Mouse (Mus musculus) lung, adult 2 months (tissue): ENCODE data around the gene Dock1. TPM values are rescaled to one million over a fixed set of nuclear protein-coding genes. Genes with fewer than 3 reads are reported as not detected.

ENCODE experiments used
- DNase-seq: peaks from one replicate; pipeline ENCODE4 v3.0.0; 2022
- H3K4me1 ChIP-seq: fragments of 200-500 bp; 2 replicates; pipeline ENCODE4 v1.6.1; 2011; ENCODE audit warnings: low read length; ENCODE audit not compliant: control insufficient read depth, insufficient read depth
- H3K4me3 ChIP-seq: fragments of 200-500 bp; replicated peaks from 2 replicates; pipeline ENCODE3; 2011; ENCODE audit warnings: low read depth, mild to moderate bottlenecking, control low read depth, low read length; ENCODE audit errors: extremely low read depth
- CTCF ChIP-seq: fragments of 200-500 bp; IDR thresholded peaks from 2 replicates; pipeline ENCODE4 v1.5.1; 2011; ENCODE audit warnings: mild to moderate bottlenecking, low read length, control low read depth; ENCODE audit not compliant: insufficient read depth
- POLR2A ChIP-seq: fragments of 200-500 bp; IDR thresholded peaks from 2 replicates; pipeline ENCODE4 v1.6.1; 2011; ENCODE audit warnings: low read depth, mild to moderate bottlenecking, control low read depth, low read length, borderline replicate concordance; ENCODE audit errors: extremely low read depth
- WGBS: fragments of 180-500 bp; shearing (Covaris S2); methylation state at CpG from one replicate; pipeline ENCODE4 v1.1.7; 2018; 5-methylcytosine and 5-hydroxymethylcytosine counted together
- polyA plus RNA-seq: library from polyadenylated mRNA; depleted of rRNA; stranded (reverse); fragments of >200 nt; gene quantifications from 2 replicates; pipeline ENCODE4 v1.2.3, GENCODE M21; 2012

Gene Dock1
- polyA plus RNA-seq, 1 experiment = 18.7 TPM

DNA sequence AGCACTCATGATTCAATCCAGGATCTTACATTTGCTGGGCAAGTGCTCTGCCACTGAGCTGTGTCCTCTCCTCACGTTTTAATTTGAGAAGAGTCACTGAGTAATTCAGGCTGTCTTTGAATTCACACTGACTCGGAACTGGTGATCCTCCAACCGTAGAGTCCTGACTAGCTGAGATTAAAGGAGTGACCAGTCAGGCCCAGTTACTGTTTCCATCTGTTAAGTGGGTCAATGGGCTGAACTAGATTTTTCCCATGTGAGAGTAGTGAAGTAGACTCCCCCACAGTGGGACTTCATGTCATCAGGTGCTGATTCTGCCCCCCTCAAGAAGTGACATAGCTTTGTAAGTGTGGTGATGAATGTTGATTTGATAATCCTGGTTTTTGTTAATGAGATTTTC, 49.0 kb downstream of the Dock1 start:
- no peak for DNase-seq
- H3K4me3 ChIP-seq = no peak overlapping the region
- H3K4me1 ChIP-seq = no peaks in the 10 kb centered on the region
- TF ChIP-seq POLR2A = no peak
- no peak for TF ChIP-seq CTCF
- 82% methylated on average over 3 of the region's 3 CpGs for WGBS

DNA sequence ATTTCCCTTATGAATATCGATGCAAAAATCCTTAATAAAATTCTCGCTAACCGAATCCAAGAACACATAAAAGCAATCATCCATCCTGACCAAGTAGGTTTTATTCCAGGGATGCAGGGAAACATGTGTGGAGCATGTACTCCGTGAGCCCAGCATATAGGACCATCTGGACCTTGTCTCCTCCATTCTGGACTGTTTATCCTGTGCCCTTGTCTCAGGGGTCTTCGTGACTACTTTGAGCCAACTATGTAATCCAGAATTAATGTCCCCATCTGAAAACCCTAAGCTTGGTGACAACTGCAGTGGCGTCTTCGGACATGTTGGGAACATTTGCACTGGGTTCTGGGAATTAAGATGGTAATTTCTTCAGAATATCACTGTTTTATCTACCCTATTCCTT, 51.9 kb downstream of the Dock1 start:
- Histone ChIP-seq H3K4me1 (no peaks in the 10 kb centered on the region), H3K4me3 (no peak overlapping the region)
- no peak for DNase-seq
- 93% methylated on average over 7 of the region's 7 CpGs for WGBS
- TF ChIP-seq POLR2A (no peak), CTCF (no peak)

DNA sequence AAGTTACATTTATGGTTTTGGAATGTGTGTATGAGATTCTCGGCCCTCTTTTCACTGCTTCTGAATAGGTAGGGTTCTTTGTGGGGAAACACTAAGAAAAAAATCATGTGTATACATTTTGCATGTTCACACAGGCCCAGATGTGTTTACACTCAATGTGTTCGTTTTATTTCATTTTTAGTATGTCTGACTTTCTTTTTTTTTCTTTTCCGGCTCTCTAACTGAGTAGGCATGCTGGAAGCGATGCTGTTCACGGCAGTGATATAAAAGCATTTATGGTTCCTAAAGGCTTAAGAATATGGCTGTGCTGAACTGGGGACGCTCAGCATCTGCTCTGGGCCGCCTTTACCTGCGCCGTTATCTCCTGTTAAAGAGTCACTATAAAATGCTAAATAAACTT, 52.5 kb downstream of the Dock1 start:
- no peak overlapping the region for H3K4me3 ChIP-seq
- TF ChIP-seq POLR2A (no peak), CTCF (no peak)
- H3K4me1 ChIP-seq = no peaks in the 10 kb centered on the region; the same call in 1 of the 2 replicates
- no peak for DNase-seq
- WGBS = 89% methylated on average over 9 of the region's 9 CpGs

GRCm38 (mm10) chr7:134723509-134723908, 53.1 kb downstream of the Dock1 start:
- no peak overlapping the region for H3K4me3 ChIP-seq
- H3K4me1 ChIP-seq = no peaks in the 10 kb centered on the region; the same call in 1 of the 2 replicates
- no peak for DNase-seq
- WGBS = 83% methylated on average over 5 of the region's 5 CpGs
- TF ChIP-seq POLR2A (no peak), CTCF (no peak)

GRCm38 (mm10) chr7:134724841-134725240, 54.4 kb downstream of the Dock1 start:
- 57% methylated on average over 7 of the region's 7 CpGs for WGBS
- TF ChIP-seq POLR2A (no peak), CTCF (no peak)
- DNase-seq = no peak
- Histone ChIP-seq H3K4me3 (no peak overlapping the region), H3K4me1 (peaks cover 4% of the 10 kb centered on the region; the same call in 1 of the 2 replicates)

DNA sequence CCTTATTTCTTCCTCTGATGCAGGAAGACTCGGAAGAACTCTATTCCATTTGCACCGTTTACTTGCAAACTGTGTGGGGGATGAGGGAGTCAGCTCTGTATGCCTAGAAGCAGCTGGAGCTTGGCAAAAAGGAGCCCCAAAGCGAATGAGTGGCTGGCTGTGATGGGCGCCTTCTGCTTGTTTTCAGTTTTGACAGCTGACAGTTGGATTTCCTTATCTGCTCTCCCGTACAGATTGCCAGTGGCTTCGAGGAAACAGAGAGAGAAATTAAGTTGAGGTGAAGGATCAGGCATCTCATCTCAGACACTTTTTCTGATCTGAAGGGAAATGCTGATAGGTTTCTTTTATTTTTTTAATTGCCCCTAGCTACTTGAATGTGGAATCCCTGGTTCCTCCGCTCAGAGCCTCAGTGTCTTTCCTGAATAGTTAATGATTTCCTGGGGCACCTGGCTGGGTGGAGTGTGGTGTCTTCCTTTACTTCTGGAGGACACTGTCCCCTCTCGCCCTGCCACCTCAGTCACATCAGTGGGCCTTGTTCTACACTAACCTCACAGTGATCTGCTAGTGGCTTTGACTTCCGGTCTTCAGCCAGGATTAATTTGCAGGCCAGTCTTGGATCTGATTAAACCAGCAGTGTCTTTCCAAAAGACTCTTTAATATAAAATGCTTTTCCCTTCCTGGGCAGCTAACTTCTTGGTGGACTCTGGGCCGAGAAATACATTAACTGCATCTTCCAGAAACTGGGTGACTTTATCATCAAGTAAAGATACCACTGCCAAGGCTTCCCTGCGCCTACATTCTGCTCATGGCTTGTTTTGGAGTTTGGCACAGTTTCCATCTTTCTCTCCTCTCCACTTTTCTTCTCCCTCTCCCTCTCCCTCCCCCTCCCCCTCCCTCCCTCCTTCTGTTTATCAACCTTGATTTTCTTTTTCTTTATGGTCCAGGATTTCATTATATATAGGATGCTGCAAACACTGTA, 55.4 kb downstream of the Dock1 start:
- Histone ChIP-seq H3K4me3 (no peak overlapping the region), H3K4me1 (peaks cover 4% of the 10 kb centered on the region; the same call in 1 of the 2 replicates)
- TF ChIP-seq POLR2A (no peak), CTCF (no peak)
- peak; percentile 19 for DNase-seq
- WGBS = 64% methylated on average over 11 of the region's 11 CpGs

DNA sequence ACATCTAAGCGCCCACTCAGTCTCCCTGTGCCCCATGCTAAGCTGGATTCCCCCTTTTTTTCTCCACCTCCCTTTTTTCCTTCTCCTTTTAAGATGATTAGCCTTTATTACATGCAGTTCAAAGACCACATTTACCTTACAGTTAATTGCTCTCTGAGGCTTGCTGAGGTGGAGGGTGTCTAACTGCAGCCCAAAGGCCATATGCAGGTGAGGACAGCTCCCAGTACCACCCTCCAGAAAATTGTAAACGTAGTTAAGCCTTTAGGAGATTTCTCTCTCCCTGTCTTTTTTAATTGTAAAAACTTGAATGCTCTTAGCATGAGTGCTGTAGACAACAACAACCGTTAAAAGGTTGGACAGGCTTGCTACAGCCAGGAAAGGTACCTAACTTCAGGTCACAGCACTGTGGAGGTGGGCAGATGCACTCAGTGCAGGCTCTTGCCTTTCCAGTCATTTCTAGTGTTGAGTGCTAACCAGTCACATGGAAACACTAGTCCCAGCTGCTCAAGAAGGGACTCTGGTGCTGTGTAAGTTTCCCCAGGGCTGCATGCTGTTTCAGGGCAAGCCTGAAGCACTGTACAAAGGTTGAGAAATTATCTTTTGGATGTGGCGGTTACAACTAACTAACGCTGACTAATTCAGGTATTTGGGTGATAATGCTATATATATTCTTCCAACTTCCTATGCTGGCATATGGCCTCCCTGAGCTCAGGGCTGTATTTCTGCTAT, 56.2 kb downstream of the Dock1 start:
- 85% methylated on average over 5 of the region's 5 CpGs for WGBS

GRCm38 (mm10) chr7:134729348-134729747, 58.9 kb downstream of the Dock1 start:
- Histone ChIP-seq H3K4me1 (peaks cover 4% of the 10 kb centered on the region; the same call in 1 of the 2 replicates), H3K4me3 (no peak overlapping the region)
- no peak for TF ChIP-seq POLR2A
- TF ChIP-seq CTCF = no peak
- DNase-seq = peak; percentile 16

More for the DNA sequence above, 56.2 kb downstream of the Dock1 start:
- TF ChIP-seq CTCF = no peak
- no peak for TF ChIP-seq POLR2A
- DNase-seq = no peak
- Histone ChIP-seq H3K4me3 (no peak overlapping the region), H3K4me1 (peaks cover 4% of the 10 kb centered on the region; the same call in 1 of the 2 replicates)

DNA sequence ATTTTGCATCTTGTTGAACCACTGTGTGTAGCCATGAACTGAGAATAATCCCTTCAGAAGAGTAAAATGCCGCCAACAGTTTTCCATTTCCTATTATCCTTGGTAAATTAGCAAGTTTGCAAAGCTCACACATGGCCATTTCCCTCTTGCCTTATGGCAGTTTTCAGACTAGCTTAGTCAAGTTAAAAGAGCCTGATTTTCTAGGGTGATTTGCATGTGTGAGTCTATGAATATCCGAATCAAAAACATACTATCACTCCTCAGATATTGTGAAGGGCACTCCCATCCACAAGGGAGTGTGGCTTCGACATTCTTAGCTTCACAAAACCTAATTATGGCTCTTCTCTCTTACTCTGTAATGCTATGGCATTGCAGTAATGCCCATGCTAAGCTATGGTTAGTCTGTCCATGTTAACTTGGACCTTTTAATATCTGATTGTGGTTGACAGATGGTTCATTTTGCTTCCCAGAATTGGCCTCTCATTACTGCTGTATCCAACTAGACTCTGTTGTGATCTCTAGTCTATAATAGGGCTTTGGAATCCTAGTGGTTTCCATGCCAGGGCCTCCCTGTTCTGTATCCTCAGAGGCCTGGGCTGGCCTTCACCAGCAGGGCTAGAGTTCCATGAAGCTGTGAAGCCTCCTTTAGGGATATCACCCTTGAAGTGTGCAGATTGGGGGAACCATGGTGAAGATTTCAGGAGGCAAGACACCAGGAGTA, 60.1 kb downstream of the Dock1 start:
- WGBS = 94% methylated on average over 3 of the region's 3 CpGs
- no peak for DNase-seq
- Histone ChIP-seq H3K4me1 (peaks cover 4% of the 10 kb centered on the region; the same call in 1 of the 2 replicates), H3K4me3 (no peak overlapping the region)
- TF ChIP-seq CTCF (no peak), POLR2A (no peak)
